Comparison of ENCODE assay signal across 13 mouse cellular contexts in genomic region chr7:98535882-98536281, GRCm38 (mm10). TPM values are rescaled to one million over a fixed set of nuclear protein-coding genes. Genes with fewer than 3 reads are reported as not detected.
DNase-seq lines count a peak whose midpoint lies in the region; ATAC-seq and TF ChIP-seq lines count a peak whose summit lies in the region.
"Had no signal": no experiment of that assay in that cellular context is flagged by ENCODE, and none has a peak within 500 bp of the region (broad histone marks: within the 10 kb centered on the region; RNA-seq: fewer than 3 reads in every experiment).

No protein-coding gene starts in this region.

- H3K79me2 ChIP-seq in liver, adult 2 months (ENCODE audit: control insufficient read depth, insufficient read depth, low read length), result no peaks in the 10 kb centered on the region

- H3K9me3 ChIP-seq in midbrain, embryonic 11.5 days (ENCODE audit: control insufficient read depth, low read length), result no peaks in the 10 kb centered on the region
- H3K9me3 ChIP-seq in midbrain, embryonic 13.5 days, result no peaks in the 10 kb centered on the region
- H3K9me3 ChIP-seq: limb, embryonic 13.5 days; neural tube, embryonic 13.5 days had no signal

- DNase-seq in midbrain, embryonic 11.5 days (ENCODE audit: low spot score, missing footprints), result peak; percentile 26
- DNase-seq in liver, adult 2 months (ENCODE audit: extremely low read depth, low read depth, low spot score), result peak; percentile 40
- DNase-seq in yolk sac, embryonic 10.5 days (ENCODE audit: low spot score), result peak; percentile 15
- DNase-seq in kidney, postnatal 25 days, result no peak
- no peak for DNase-seq in adrenal gland, postnatal 4 days (ENCODE audit: low spot score in 2 of 2)
- DNase-seq: cerebellum, adult 2 months; lung, postnatal 14 days had no signal

- H3K27me3 ChIP-seq in midbrain, embryonic 11.5 days (ENCODE audit: control insufficient read depth, insufficient read depth, low read length), result no peaks in the 10 kb centered on the region
- H3K27me3 ChIP-seq in midbrain, embryonic 13.5 days, result no peaks in the 10 kb centered on the region
- H3K27me3 ChIP-seq in liver, adult 2 months (ENCODE audit: control insufficient read depth, insufficient read depth, low read length), result no peaks in the 10 kb centered on the region
- H3K27me3 ChIP-seq: limb, embryonic 13.5 days; neural tube, embryonic 13.5 days had no signal

- H3K4me3 ChIP-seq in midbrain, embryonic 11.5 days (ENCODE audit: low read depth, low read length), result no peak overlapping the region
- no peak overlapping the region for H3K4me3 ChIP-seq in midbrain, embryonic 13.5 days (replicated peaks)
- H3K4me3 ChIP-seq in liver, adult 2 months (ENCODE audit: insufficient read depth, low read depth, low read length), result no peak overlapping the region
- H3K4me3 ChIP-seq: layer of hippocampus, adult 2 months; left cerebral cortex, adult 2 months; limb, embryonic 13.5 days; neural tube, embryonic 13.5 days had no signal

- ATAC-seq in midbrain, embryonic 11.5 days (ENCODE audit: low FRiP score), result no peak
- ATAC-seq in midbrain, embryonic 13.5 days, result no peak
- peak; percentile 32 for ATAC-seq in granulocyte monocyte progenitor cell, adult 5-6 weeks (replicated peaks; ENCODE audit: poor library complexity, severe bottlenecking)

- no peaks in the 10 kb centered on the region for H3K36me3 ChIP-seq in midbrain, embryonic 11.5 days (ENCODE audit: control insufficient read depth, insufficient read depth, low read length)
- H3K36me3 ChIP-seq in midbrain, embryonic 13.5 days, result no peaks in the 10 kb centered on the region
- no peaks in the 10 kb centered on the region for H3K36me3 ChIP-seq in liver, adult 2 months (ENCODE audit: control insufficient read depth, insufficient read depth, low read length)
- H3K36me3 ChIP-seq: limb, embryonic 13.5 days; neural tube, embryonic 13.5 days had no signal

- peaks cover 16% of the 10 kb centered on the region for H3K4me1 ChIP-seq in midbrain, embryonic 11.5 days (ENCODE audit: control insufficient read depth, insufficient read depth, low read length)
- peaks cover 17% of the 10 kb centered on the region for H3K4me1 ChIP-seq in midbrain, embryonic 13.5 days (replicated peaks)
- H3K4me1 ChIP-seq in liver, adult 2 months (ENCODE audit: control insufficient read depth, insufficient read depth, low read length), result no peaks in the 10 kb centered on the region; the same call in 1 of the 2 replicates

- WGBS in midbrain, embryonic 11.5 days, result 89% methylated on average over 4 of the region's 4 CpGs
- 90% methylated on average over 4 of the region's 4 CpGs for WGBS in midbrain, embryonic 13.5 days
- 77% methylated on average over 4 of the region's 4 CpGs for WGBS in liver, adult 2 months

- no peak for TF ChIP-seq CTCF in liver, adult 2 months (IDR thresholded peaks at IDR 0.05; ENCODE audit: low read depth, low read length)

- no peak overlapping the region for H3K27ac ChIP-seq in midbrain, embryonic 11.5 days (ENCODE audit: low read depth, low read length)
- no peak overlapping the region for H3K27ac ChIP-seq in midbrain, embryonic 13.5 days
- no peak overlapping the region for H3K27ac ChIP-seq in liver, adult 2 months (replicated peaks; ENCODE audit: insufficient read depth, low read depth, low read length)
- H3K27ac ChIP-seq: layer of hippocampus, adult 2 months; left cerebral cortex, adult 2 months; limb, embryonic 13.5 days; neural tube, embryonic 13.5 days had no signal

- TF ChIP-seq POLR2A in liver, adult 2 months (IDR thresholded peaks at IDR 0.05; ENCODE audit: extremely low read depth, insufficient read depth, low read length), result no peak

- no peak overlapping the region for H3K9ac ChIP-seq in midbrain, embryonic 11.5 days (ENCODE audit: low read length)
- no peak overlapping the region for H3K9ac ChIP-seq in midbrain, embryonic 13.5 days (replicated peaks)
- no peak overlapping the region for H3K9ac ChIP-seq in liver, adult 2 months (ENCODE audit: low read depth, low read length)
- H3K9ac ChIP-seq: limb, embryonic 13.5 days; neural tube, embryonic 13.5 days had no signal

- H3K4me2 ChIP-seq in midbrain, embryonic 11.5 days, result no peak overlapping the region
- H3K4me2 ChIP-seq in midbrain, embryonic 13.5 days (replicated peaks), result no peak overlapping the region
- H3K4me2 ChIP-seq: limb, embryonic 13.5 days; neural tube, embryonic 13.5 days had no signal

RNA-seq across cellular contexts. Expression of gene Lrrc32, which starts 46.8 kb away (rescaled TPM):
- polyA plus RNA-seq in midbrain, embryonic 11.5 days (2014; fragmentation: Nextera tagmentation; extraction: Ambion mirVana), result 4.3 TPM in 2 replicates
- polyA plus RNA-seq in midbrain, embryonic 13.5 days (2015; fragmentation: Nextera tagmentation; extraction: Ambion mirVana), result 2.7 and 3.8 TPM in 2 replicates
- total RNA-seq in granulocyte monocyte progenitor cell, adult 5-6 weeks (2014; fragmentation: Nextera tagmentation), result not detected in 2 replicates
- not detected in 2 replicates for total RNA-seq in granulocyte monocyte progenitor cell, adult 5-6 weeks (2017)
- 1.5 and 4.9 TPM in 2 replicates for total RNA-seq in liver, adult 2 months (2014; rRNA removed)
- polyA plus RNA-seq in liver, adult 2 months (2012; rRNA removed), result 5.2 and 7.5 TPM in 2 replicates
- total RNA-seq in adrenal gland, postnatal 4 days (2021), result 10 to 100 TPM; 27.4 to 28.7 TPM

Comparison
In these comparisons a context has a peak if more than half of its experiments do, and no peak if none do; other contexts are left out.
1. DNase-seq: peak in midbrain, embryonic 11.5 days (single experiment), liver, adult 2 months (single experiment) and yolk sac, embryonic 10.5 days (single experiment); none in kidney, postnatal 25 days (0 of 2) and adrenal gland, postnatal 4 days (0 of 2).